Mouse (Mus musculus) cerebellum, adult 2 months (tissue): ENCODE measurements around the gene Traf7. TPM values are rescaled to one million over a fixed set of nuclear protein-coding genes. Genes with fewer than 3 reads are reported as not detected.

Experiments used
- DNase-seq, 2 experiments: peaks; one replicate each; pipeline ENCODE4 v3.0.0; 2021
- H3K27ac ChIP-seq: fragments of 200-500 bp; 2 replicates; pipeline ENCODE4 v1.5.1; 2012; ENCODE audit warnings: low read length, control low read depth, inconsistent platforms; ENCODE audit not compliant: insufficient read depth
- H3K27me3 ChIP-seq: fragments of 200-500 bp; 2 replicates; pipeline ENCODE4 v1.6.1; 2012; ENCODE audit warnings: inconsistent platforms, mild to moderate bottlenecking, low read length, moderate library complexity; ENCODE audit not compliant: control insufficient read depth, insufficient read depth
- H3K4me1 ChIP-seq: fragments of 200-500 bp; 2 replicates; pipeline ENCODE4 v1.6.1; 2011; ENCODE audit warnings: low read length; ENCODE audit not compliant: control insufficient read depth, insufficient read depth
- H3K4me3 ChIP-seq: fragments of 200-500 bp; replicated peaks from 2 replicates; pipeline ENCODE3; 2011; ENCODE audit warnings: mild to moderate bottlenecking, low read depth, low read length, control low read depth; ENCODE audit not compliant: insufficient read depth
- CTCF ChIP-seq: fragments of 200-500 bp; IDR thresholded peaks from 2 replicates; pipeline ENCODE4 v1.5.1; 2011; ENCODE audit warnings: low read depth, mild to moderate bottlenecking, control low read depth, low read length, moderate library complexity, borderline replicate concordance; ENCODE audit not compliant: insufficient read depth
- POLR2A ChIP-seq: fragments of 200-500 bp; IDR thresholded peaks from 2 replicates; pipeline ENCODE4 v1.6.1; 2011; ENCODE audit warnings: low read length, control low read depth, borderline replicate concordance; ENCODE audit not compliant: insufficient read depth
- WGBS: fragments of 180-500 bp; shearing (Covaris S2); methylation state at CpG from one replicate; pipeline ENCODE4 v1.1.7; 2018; 5-methylcytosine and 5-hydroxymethylcytosine counted together
- polyA plus RNA-seq: library from polyadenylated mRNA; depleted of rRNA; stranded (reverse); fragments of >200 nt; gene quantifications from 2 replicates; pipeline ENCODE4 v1.2.3, GENCODE M21; 2012

Traf7 gene
- polyA plus RNA-seq, 1 experiment: 197 TPM

GRCm38 (mm10) chr17:24540375-24540774 is 12.6 kb upstream of the Traf7 start:
- WGBS: 11% methylated on average over 3 of the region's 3 CpGs
- no peak for TF ChIP-seq POLR2A
- TF ChIP-seq CTCF: peak; percentile 79
- Histone ChIP-seq H3K4me1 (no peaks in the 10 kb centered on the region), H3K4me3 (no peak overlapping the region), H3K27me3 (no peaks in the 10 kb centered on the region), H3K27ac (no peak overlapping the region)
- DNase-seq: peak; percentile 54 to 63

GRCm38 (mm10) chr17:24538950-24539349 is 11.2 kb upstream of the Traf7 start:
- TF ChIP-seq CTCF (peak; percentile 21; the same call in 1 of the 2 replicates), POLR2A (no peak)
- no peak overlapping the region for H3K4me3 ChIP-seq
- DNase-seq: peak in 1 of 2 experiments; percentile 61
- WGBS: 62% methylated on average over 8 of the region's 8 CpGs
- H3K4me1 ChIP-seq: no peaks in the 10 kb centered on the region; the same call in 1 of the 2 replicates
- no peak overlapping the region for H3K27ac ChIP-seq
- H3K27me3 ChIP-seq: no peaks in the 10 kb centered on the region

- WGBS: 42% methylated on average over 3 of the region's 3 CpGs
- no peak for DNase-seq
- Histone ChIP-seq H3K27me3 (no peaks in the 10 kb centered on the region), H3K4me1 (peaks cover 8% of the 10 kb centered on the region), H3K27ac (no peak overlapping the region), H3K4me3 (no peak overlapping the region)
- TF ChIP-seq CTCF (no peak), POLR2A (no peak)
Measured at GRCm38 (mm10) chr17:24537536-24537935, 9.8 kb upstream of the Traf7 start.

- WGBS: 58% methylated on average over 5 of the region's 5 CpGs
- Histone ChIP-seq H3K4me3 (no peak overlapping the region), H3K27ac (no peak overlapping the region), H3K27me3 (no peaks in the 10 kb centered on the region), H3K4me1 (peaks cover 13% of the 10 kb centered on the region)
- DNase-seq: no peak
- TF ChIP-seq CTCF (no peak), POLR2A (no peak)
Measured at GRCm38 (mm10) chr17:24535300-24535699, 7.6 kb upstream of the Traf7 start.

- peaks cover 23% of the 10 kb centered on the region for H3K4me1 ChIP-seq
- WGBS: 95% methylated on average over 8 of the region's 8 CpGs
Measured at GRCm38 (mm10) chr17:24534160-24534718, 6.5 kb upstream of the Traf7 start, which contains the start of gene Rab26. Gene Rab26 (minus strand): TSS chr17:24534210.

GRCm38 (mm10) chr17:24533099-24533992 is 5.6 kb upstream of the Traf7 start:
- Histone ChIP-seq H3K4me1 (peaks cover 26% of the 10 kb centered on the region), H3K27me3 (no peaks in the 10 kb centered on the region), H3K27ac (no peak overlapping the region), H3K4me3 (peak overlapping the region; percentile 60)
- peak; percentile 89 to 94 for DNase-seq
- no peak for TF ChIP-seq POLR2A
- no peak for TF ChIP-seq CTCF
- WGBS: 11% methylated on average over 52 of the region's 53 CpGs

More at GRCm38 (mm10) chr17:24534160-24534718, 6.5 kb upstream of the Traf7 start, which contains the start of gene Rab26:
- TF ChIP-seq POLR2A (no peak), CTCF (no peak)
- H3K27me3 ChIP-seq: no peaks in the 10 kb centered on the region
- peak within 1 kb of the TSS; percentile 60 for H3K4me3 ChIP-seq
- no peak within 1 kb of the TSS for H3K27ac ChIP-seq
- no peak for DNase-seq

- no peak overlapping the region for H3K4me3 ChIP-seq
- TF ChIP-seq POLR2A (no peak), CTCF (no peak)
- no peak overlapping the region for H3K27ac ChIP-seq
- 88% methylated on average over 7 of the region's 7 CpGs for WGBS
- peaks cover 26% of the 10 kb centered on the region for H3K4me1 ChIP-seq
- H3K27me3 ChIP-seq: no peaks in the 10 kb centered on the region
- no peak for DNase-seq
Measured at GRCm38 (mm10) chr17:24532045-24532444, 4.3 kb upstream of the Traf7 start.

- DNase-seq: no peak
- TF ChIP-seq CTCF (no peak), POLR2A (no peak)
- Histone ChIP-seq H3K27ac (no peak overlapping the region), H3K4me1 (peaks cover 26% of the 10 kb centered on the region), H3K4me3 (no peak overlapping the region), H3K27me3 (no peaks in the 10 kb centered on the region)
- WGBS: 77% methylated on average over 3 of the region's 3 CpGs
Measured at GRCm38 (mm10) chr17:24531064-24531463, 3.3 kb upstream of the Traf7 start.
